Mouse (Mus musculus): ENCODE results near the gene Susd4.

Gene Susd4

DNA sequence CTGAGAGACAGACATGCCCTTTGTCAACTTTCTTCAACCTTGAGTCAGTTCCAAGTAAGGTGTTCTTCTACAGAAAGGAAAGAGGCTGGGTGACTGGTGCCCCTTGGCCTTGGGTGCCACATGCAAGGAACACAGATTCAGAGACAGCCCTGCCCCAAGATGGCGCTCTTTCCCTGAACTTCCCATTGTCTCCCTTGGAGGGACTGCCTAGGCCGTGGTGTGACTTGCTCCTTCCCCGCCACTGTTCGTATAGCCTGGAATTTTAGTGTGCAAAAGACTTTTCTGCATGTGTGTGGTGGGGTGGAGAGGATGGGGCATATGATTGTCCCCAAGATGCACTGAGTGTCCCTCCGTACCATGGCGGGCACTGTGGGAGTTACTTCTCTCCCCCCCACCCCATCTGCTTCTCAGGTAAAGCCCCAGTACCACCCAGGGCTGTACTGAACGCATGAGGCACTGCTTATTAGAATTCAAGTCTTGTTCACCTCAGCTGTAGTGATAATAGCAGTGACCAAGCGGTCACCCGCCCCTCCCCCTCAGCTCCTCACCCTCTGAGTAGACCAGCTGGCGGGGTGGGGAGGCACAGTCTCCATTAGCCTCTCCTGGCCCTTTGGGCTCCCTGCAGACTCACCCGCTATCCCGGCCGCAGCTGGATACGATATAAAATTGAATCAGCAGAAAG lies 104.9 kb downstream of the Susd4 start:
- no peak for TF ChIP-seq GATA4 (IDR thresholded peaks at IDR 0.05; ENCODE audit: insufficient replicate concordance, low read length)

DNA sequence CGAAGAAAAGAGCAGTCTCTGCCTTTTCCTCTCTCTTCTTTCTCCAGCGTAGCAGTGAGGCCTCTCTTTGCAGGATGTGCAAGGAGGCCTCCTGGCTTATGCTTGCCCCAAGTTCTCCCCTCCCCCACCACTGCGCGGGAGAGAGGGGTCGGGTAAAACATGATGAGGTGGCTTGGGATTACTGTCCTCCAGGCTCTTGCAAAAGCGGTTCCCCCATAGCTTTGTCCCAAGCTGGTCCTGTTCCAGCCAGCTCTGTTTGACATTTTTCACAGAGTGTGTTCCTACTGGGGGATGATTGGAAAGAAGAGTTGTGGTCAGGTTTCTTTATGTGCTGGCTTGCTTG lies 105.4 kb downstream of the Susd4 start:
- no peak for TF ChIP-seq GATA4 (IDR thresholded peaks at IDR 0.05; ENCODE audit: insufficient replicate concordance, low read length)

DNA sequence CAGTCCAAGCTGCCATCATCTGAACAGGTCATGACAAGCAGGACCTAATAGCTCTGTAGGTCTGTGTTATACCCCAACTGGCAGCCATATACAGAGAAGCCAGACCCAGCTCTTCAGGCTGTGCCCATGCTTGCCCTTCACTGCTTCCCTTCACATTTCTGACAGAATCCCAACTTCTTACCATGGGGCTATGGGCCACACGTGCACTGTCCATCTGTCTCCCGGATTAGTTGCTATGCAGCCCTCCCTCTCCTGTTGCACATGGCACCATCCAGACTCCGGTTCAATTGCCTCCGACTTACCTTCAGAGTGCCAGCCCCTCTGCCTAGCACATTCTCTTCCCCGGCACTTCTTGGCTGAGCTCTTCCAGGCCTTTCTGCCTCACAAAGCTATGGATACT lies 114.5 kb downstream of the Susd4 start:
- no peak for TF ChIP-seq GATA4 (IDR thresholded peaks at IDR 0.05; ENCODE audit: insufficient replicate concordance, low read length)

DNA sequence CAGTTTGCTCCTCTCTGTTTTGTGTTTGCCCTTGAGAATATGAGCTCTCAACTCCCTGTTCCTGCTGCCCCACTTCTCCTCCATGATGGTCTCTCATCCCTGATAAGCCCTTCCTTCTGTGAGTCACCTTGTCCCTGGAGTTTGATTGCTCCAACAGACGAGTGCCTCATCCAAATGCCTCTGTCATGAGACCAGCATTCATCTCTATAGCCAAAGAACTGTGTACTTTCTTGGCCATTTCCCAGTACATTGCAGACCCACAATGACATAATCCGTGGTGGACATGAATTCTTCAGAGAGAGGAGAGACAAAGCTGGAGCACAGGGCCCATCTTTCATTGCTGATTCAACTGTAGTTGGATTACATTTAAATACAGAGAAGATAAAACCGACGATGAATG lies 115.1 kb downstream of the Susd4 start:
- no peak for TF ChIP-seq GATA4 (IDR thresholded peaks at IDR 0.05; ENCODE audit: insufficient replicate concordance, low read length)

DNA sequence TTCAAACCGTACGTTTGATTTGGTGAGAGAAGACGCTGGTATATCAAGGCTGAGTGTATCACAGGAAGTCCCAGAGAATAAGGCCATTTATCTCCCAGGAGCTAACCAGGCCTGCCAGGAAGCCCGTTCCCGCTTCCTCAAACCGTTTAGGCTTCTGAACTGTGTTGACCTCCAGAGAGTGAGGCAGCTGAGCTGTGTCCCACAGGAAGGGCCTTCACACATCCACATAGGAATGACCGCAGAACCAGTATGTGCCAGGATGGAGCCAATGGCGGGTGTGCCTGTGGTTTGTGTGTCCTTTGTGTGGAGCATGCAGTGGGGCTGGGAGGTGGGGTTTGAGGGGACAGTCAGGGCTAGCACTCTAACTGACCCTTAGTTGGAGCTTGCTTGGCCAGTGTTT lies 117.6 kb downstream of the Susd4 start:
- TF ChIP-seq GATA4 (IDR thresholded peaks at IDR 0.05; ENCODE audit: insufficient replicate concordance, low read length) = peak; percentile 62; the same call in 1 of the 2 replicates

DNA sequence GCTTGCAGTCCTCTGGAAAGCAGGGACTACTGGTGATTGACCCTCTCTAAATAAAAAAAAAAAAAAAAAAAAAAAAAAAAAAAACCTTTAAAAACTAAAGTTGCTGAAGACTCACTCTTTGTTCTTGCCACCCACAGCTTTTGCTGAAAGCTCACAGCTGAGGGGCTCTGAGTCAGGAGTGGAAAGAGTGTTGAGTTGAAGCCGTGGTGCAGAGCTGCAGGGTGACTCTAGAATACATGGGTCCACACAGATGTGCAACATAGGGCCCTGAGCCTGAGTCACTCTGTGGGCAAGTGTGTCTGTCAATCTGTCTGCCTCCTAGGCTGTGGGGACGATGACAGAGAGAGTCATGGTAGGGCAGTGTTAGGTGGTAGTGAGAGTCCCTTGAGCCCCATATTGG lies 119.0 kb downstream of the Susd4 start:
- no peak for TF ChIP-seq GATA4 (IDR thresholded peaks at IDR 0.05; ENCODE audit: insufficient replicate concordance, low read length)

DNA sequence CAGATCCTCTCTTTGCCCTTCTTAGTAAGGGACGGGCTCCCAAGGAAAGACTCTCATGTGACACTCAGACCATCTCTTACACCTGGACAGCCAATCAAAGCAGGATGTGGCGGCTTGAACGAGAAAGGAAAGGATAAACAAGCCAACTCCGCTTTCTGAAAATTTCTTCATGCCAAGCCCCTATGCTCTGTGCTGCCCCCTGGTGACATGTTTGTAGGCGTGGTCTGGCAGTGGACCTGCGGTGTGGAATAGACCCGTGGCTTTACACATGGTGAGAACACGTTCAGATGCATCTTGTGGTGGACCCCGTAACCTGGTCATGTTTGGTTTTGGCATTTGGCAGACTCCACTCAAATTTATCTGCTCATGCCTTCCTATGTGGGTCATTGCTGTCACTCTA lies 132.0 kb downstream of the Susd4 start:
- TF ChIP-seq GATA4 (IDR thresholded peaks at IDR 0.05; ENCODE audit: insufficient replicate concordance, low read length) = no peak

DNA sequence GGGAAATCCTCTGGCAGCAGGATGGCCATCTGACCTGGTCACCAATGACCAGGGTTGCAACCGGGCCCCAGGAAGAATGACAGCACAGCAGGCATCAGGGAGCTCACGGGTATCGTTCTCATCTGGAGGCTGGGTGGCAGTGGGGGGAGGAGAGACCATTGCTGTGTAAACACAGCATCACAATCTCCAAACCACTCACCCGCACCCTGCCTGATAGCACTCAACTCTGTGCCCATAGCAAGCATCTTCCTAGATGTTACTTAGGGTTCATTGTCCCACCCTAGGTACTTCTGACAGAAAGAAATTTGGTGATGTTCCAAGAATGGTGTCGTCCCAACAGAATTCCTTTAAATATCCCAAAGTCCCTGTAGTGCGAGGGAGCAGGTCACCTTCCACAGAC lies 133.4 kb downstream of the Susd4 start:
- no peak for TF ChIP-seq GATA4 (IDR thresholded peaks at IDR 0.05; ENCODE audit: insufficient replicate concordance, low read length)

DNA sequence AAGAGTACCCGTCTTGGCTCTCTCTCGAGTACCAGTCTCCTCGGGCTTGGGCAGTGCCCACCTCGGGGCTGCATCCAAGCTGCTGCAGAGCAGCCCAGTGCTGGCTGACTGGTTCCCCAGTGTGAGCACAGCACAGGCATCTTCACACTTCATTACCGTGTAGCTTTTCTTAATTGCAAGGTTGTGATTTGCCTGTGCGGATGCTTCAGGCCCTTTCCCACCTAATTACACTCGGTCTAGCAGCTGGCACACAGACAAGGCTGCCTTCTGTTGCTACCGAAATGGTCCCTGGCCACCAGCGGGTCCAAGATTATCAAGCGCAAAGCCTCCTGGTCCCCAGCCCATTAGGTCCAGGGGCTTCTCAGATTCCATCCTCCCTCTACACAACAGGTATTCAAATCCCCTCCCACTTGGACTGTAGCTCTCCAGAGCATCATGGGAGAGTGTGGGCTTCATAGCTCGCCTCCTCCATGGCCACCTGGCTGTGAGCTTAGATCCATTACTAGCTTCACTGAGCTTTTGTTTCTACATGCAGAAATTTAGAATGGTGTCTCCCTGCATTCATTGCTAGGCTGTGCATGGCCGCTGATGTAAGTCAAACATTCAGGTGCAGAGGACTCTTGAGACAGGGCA lies 134.0 kb downstream of the Susd4 start:
- no peak for TF ChIP-seq GATA4 (IDR thresholded peaks at IDR 0.05; ENCODE audit: insufficient replicate concordance, low read length)

DNA sequence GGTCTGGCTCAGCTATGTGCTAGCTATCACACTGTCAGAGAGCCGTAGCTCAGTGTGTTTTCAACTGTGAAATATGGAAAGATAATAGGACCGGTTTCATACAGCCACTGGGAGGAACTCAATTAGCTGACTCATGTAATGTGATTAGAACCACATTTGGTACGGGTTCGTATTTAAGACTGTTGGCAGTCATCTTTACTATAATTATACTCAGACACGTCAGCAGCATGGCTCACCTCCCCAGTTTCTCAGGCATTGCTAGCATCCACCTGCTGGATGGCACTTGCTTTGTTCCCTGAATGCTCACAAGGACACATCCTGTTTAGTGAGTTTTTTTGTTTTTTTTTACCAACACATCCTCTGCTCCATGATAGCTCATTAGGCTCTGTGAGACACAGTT lies 138.4 kb downstream of the Susd4 start:
- TF ChIP-seq GATA4 (IDR thresholded peaks at IDR 0.05; ENCODE audit: insufficient replicate concordance, low read length) = no peak

DNA sequence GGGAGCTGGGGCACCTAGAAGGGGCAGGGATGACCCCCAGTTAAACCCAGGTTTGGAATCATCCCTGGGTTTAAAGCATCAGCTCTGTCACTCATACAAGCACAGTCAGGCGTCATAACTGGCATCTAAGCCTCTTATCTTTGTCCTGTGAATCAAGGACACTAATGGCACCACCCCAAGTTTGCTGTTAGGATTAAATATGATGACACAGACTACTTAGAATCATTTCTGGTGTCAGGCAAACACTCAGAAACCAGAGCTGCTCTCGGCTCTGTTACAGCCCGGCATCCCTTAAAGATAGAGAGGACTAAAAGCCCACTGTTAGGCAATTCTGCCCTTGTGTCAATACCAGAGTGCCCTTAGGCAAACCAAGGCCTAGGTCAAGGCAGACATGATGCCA lies 139.2 kb downstream of the Susd4 start:
- TF ChIP-seq GATA4 (IDR thresholded peaks at IDR 0.05; ENCODE audit: insufficient replicate concordance, low read length) = no peak

DNA sequence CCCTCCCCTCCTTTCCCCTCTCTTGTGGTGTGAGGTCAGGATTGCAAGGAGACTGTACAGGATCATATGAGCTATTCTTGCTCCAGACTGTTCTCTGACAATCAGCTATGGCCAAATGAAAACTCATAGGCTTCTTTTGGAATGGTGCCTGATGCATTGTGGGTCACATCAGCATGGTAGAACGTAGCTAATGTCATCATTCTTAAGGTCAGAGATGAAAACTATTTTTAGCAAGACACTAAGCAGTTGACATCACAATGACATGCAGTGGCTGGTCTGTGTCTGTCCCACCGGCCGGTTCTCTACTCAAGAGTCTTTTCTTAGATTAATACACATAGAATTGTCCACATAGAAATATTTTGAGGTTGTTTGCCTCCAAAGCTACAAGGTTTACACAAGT lies 142.0 kb downstream of the Susd4 start:
- TF ChIP-seq GATA4 (IDR thresholded peaks at IDR 0.05; ENCODE audit: insufficient replicate concordance, low read length) = no peak

DNA sequence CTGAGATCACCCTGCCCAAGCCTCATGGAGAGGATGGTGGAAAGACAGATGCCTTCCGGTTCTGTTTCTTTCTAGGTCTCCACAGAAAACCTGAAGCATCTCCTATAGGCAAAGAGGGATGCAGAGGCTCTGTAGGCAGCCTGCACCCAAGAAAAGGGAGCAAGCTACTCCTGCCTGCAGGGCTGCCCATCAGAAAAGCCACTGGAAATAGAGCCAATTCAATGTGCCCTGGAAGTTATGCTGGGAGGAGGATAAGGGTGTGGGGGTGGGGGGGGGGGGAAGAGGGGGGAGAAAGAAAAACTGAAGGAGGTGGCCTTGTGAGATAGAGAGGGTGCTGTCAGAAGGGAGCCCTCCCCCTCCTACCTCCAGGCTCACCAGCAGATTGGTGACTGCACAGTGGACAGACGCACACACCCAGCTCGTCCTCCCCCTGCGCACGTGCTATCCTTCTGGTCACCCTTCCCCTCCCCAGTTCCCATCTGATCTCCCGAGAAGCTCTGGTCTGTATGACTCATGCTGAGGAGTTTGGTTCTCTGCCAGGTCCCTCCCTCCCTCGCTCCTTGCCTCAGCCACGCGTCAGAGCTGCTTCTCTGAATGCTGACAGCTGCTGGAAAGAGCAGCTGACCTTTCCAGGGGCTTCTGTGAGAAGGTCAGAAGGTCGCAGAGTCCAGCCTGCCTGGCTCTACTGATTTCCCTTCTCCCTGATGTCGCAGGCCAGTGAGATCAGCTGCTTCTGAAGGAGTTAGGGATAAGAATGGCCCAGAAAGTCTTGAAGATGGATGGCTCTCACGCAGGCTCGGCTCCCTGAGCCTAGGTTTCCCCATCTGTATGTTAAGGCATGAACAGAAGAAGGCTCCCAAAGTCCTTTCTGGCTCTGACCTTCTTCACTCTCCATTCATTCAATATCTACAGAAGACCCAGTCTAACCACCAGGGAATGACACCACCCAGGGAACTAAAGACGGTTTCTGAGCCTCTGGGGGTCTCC lies 144.7 kb downstream of the Susd4 start:
- TF ChIP-seq GATA4 (IDR thresholded peaks at IDR 0.05; ENCODE audit: insufficient replicate concordance, low read length) = peak; percentile 68; the same call in 1 of the 2 replicates

DNA sequence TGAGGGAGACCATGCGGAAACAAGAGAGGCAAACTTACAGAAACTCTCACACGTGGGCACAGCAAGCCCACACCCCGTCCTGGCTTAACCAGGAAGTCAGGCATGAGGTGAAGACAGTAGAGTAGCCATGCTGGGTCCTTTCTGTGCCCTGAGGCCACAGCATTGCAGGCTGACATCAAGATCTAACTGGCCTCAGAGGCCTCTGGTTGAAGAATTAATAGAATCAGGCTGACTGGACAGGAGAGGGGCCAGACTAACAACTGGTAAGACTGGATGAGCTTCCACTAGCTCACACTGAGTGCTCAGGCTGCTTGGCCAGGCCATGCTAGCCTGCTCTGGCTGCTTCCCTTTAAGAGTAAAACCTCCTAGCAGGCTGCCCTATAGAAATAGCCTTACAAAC lies 145.4 kb downstream of the Susd4 start:
- no peak for TF ChIP-seq GATA4 (IDR thresholded peaks at IDR 0.05; ENCODE audit: insufficient replicate concordance, low read length)

DNA sequence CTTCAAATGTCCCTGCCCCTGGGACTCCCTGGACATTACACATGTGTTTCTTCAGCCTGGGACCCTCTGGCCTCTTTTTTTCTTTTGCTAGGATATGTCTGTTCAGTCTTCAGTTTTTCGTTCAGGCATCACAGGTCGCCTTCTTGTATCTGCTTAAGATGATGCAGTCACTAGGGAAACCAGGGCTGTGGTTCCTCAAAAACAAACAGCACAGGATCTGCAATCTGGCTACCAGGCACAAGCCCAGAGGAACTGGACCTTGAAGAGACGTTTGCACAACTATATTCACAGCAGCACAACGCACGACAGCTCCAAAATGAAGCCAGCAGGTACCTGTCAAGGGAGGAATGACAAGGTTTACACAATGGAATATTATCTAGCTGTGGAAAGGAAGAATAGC lies 145.9 kb downstream of the Susd4 start:
- TF ChIP-seq GATA4 (IDR thresholded peaks at IDR 0.05; ENCODE audit: insufficient replicate concordance, low read length) = no peak

DNA sequence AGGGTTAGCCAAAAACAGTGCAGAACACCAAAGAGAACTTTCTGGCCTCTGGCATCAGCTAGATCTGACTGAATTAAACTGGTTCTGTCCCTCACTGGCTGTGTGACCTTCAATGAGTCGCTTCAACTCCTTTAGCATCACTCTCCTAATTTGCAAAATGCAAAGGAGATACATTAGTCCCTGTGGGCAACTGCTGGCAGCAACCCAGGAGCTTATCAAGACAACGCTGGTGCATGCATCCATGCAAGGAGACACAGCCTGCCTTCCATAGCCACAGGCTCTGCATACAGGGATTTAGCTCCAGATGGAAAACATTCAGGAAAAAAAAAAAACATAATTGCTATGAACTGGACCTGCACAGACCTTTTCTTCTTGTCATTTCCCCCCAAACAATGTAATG lies 148.9 kb downstream of the Susd4 start:
- TF ChIP-seq GATA4 (IDR thresholded peaks at IDR 0.05; ENCODE audit: insufficient replicate concordance, low read length) = no peak

All from liver, adult (tissue).